Mouse (Mus musculus) cerebellum, postnatal 10 days (tissue): ENCODE data around the gene Hivep2.
A peak's percentile ranks its signal among the peaks of the same experiment; 100 is the strongest.

Experiments used
- DNase-seq, 2 experiments: peaks; one replicate each; pipeline ENCODE4 v3.0.0; 2021; ENCODE audit warnings: mixed read lengths in 2 of 2

Gene Hivep2

DNA sequence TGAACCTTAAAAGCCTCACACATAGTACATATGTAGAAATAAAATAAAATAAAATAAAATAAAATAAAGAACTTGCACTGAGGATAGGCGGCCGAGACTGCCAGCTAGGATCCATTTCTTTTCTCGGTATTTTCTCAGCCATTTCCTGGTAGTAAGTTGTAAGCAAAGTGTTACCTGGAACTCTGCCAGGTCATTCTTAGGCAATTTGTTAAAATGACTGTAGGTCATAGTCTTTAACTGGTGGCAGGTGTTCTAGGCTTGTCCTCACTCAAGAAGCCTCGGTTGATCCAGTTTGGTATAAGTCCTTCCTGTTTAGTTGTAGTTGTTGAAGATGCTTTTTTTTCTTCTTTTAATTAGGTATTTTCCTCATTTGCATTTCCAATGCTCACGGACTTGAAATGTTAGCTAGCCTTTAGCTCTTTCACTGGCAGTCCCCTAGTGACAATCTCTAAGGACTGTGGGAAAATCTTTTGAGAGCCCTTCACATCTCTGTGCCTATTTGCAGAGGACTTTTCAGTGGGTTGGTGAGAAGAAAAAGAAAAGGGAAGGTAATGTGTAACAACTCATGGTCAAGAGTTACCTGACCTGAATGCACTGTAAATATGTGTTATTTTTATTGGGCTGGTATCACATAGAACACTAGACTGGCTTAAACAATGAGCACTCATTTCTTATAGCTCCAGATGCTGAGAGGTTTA lies 203.1 kb downstream of the Hivep2 start:
- DNase-seq = no peak

GRCm38 (mm10) chr10:14174124-14174523 lies 208.2 kb downstream of the Hivep2 start:
- DNase-seq = no peak

- DNase-seq = peak; percentile 41 to 53
These were observed 213.8 kb downstream of the Hivep2 start for GRCm38 (mm10) chr10:14179424-14180339.

DNA sequence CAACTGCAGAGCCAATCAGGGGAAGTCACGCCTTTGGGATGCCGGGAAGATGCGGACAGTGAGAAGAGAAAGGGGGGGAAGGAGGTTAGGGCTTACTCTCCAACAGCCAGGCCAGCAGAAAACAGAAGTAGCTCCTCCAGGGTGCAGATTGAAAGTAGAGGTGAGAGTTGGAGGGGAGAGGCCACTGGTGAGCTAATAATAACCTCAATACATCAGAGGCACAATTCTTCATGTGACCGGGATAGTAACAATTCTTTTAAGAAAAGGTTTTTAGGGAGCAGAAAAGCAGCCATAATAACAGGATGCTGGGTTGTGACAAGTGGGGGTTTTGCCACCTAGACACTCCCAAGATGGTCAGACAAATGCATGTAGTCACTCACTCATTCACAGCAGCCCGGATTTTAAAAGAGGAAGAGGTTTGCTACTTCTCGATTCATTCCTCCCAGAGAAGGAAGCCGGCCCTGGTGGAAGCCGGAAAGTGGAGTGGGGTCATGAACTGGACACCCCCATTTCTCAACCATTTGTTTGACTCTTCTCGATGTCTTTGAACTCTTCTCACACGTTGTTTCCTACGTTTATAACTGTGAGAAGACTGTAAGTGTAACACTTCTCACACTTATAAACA lies 220.6 kb downstream of the Hivep2 start:
- DNase-seq = no peak

DNA sequence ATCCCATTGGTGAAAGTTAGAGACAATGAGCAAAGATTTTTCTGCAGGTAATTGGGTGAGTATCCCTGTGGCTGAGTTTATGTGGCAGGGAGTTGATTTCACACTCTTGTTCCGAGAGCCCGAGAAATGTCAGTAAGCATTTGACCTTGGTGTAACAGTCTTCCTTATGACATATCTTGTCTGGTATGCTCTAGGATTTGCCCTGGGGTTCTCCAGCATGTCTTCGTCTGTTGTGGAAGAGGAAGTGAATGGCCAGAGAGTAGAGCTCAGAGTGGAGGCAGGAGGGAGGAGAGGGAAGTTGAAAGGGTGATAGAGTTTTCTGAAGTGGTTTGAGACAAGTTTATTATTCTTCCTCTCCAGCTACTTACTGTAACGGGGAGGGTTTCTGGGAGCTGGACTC lies 223.2 kb downstream of the Hivep2 start:
- no peak for DNase-seq

DNA sequence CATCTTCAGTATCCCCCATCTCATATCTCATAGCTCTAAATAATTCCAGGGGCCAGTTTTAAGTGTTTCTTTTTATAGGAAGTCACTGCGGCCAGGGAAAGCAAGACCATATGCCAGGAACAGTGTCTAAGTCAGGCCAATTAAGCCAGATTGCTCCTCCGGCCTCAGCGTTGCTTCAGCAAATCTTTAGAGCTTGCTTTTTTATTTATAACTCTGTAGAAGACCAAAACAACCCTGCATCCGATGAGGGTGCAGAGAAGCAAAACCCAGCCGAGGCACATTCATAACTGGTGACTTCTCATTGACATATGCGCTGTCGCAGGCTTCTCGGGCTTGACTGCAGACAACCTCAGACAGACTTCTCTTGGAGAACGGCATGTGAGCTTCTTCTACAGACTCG lies 225.3 kb downstream of the Hivep2 start:
- DNase-seq = no peak

DNA sequence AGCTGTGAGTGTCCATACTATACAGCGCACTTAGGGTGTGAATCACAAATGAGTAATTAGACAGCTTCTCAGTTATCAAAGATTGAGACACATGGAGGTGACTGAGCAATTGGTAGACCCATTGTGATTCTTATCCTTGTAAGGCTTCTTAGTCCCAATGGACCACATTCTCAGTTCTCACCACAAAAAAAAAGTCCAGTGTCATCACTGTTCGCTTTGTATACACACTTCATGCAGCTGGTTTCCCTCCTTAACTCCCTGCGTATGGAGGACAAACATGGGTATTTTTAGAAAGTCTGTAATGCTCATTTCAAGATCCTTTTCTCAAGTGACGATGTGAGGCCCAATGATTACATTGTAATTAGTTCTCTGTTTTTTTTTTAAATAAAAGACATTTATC lies 226.3 kb downstream of the Hivep2 start:
- DNase-seq = no peak

GRCm38 (mm10) chr10:14193702-14194101 lies 227.8 kb downstream of the Hivep2 start:
- DNase-seq = no peak

DNA sequence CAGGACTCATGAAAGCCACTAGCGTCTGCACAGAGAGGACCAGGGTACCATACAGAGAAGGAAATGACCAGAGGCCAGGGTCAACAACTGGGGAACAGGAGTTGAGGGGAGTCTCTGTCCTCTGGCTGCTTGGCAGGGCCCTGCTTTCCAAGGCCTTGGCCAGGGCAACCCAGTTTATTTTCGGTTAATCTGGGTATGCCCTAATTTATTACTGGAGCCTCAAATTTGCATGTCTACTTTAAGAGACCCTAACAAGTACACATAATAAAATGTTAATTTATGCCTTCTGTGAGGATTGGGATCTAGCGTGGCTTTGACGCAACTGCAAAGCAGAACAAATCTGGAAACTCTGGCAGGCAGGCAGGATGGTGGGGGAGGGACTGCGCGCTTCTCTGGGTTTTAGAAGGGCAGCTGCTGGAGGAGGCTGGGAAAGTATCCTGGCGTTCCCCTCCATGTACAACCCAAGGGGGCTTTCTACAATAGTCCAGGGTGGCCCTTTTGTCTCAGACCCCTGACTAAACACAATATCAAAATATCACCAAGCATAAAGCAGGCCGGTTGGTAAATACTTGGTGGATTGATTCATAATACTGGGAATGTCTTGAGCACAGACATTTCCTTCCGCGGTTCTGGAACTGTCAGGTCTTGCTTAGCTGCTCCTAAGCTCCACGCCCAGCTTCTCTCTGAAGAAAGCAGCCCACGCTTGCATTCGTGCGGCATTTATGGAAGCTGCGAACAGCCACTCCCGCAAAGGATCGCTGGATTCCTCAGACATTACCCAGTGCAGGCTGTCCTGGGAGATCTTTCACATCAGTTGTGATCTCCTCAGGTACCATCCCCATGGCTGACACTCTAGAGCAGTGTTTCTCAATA lies 230.1 kb downstream of the Hivep2 start:
- peak; percentile 56 to 63 for DNase-seq

- no peak for DNase-seq
These were observed 230.9 kb downstream of the Hivep2 start for GRCm38 (mm10) chr10:14196785-14197184.

DNA sequence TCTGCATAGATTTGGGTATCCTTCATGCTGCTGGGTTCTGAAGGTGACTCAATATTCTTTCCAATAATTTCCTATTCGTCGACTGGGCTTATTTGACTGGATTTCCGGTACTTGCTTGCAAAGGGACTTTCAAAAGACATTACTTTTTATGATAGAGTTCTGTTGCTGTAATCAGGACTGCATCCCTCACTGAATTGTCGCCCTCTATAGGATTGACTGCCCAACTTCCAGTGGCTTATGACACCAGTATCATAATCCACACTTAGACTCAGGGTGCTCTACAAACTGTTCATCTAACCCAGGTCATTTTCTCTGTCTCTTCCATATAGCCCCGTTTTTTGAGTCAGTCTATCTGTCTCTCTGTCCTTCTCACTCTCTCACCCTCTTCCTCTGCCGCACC lies 231.4 kb downstream of the Hivep2 start:
- DNase-seq = peak; percentile 18 to 34

DNA sequence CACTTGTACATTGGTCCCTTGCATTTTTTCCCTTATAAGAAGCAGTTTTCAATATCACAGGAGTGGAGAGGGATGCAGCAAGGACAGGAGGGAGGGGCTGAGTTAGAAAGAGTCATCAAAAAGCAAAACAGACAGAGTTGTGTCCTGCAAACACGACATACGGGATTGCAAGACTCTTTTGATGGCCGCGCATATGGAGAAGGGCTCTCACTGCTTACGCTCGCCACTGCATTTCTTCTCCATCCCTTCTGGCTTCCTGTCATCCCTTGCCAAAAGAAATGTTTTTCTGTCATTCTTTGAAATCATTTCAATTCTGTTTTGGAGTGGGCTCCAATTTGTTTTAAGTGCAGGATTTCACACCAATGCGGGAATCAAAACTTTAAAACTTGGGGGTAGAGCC lies 233.5 kb downstream of the Hivep2 start:
- no peak for DNase-seq

DNA sequence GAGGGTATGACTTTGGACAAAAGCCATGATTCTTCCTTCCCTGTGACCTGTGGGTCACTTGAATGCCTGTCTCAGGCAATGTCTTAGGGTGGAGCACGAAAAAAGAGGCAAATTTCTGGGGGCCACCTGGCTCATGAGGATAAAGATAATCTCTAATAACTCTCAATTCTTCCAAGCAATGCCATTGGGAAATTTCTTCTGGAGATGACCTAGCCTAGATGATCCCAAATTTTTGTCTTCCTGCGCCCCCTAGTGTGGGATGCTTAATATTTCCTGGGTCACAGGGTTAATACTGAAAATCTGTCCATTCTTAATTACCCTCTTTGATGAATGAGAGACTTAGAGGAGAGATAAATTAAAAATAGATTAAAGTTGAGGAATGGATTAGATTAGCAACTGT lies 234.4 kb downstream of the Hivep2 start:
- peak; percentile 86 to 90 for DNase-seq
